Mouse (Mus musculus) hindbrain, embryonic 14.5 days (tissue): Measurements from ENCODE around the gene Cdk11b. TPM values are rescaled to one million over a fixed set of nuclear protein-coding genes. Genes with fewer than 3 reads are reported as not detected.
"Not testable (repeated sequence)": the region's sequence is repeated elsewhere in the genome, so short reads cannot be mapped to it uniquely, and the experiment has no call there.

Experiments
- ATAC-seq: fragments of 200-750 bp; cut with Nextera tagmentation; 2 replicates; pipeline ENCODE4 v1.8.0; 2017; ENCODE audit warnings: moderate number of reproducible peaks, mild to moderate bottlenecking, moderate TSS enrichment, moderate library complexity; ENCODE audit not compliant: low FRiP score
- DNase-seq: peaks from one replicate; pipeline ENCODE4 v3.0.0-alpha.2; 2015; ENCODE audit warnings: low spot score
- H3K27ac ChIP-seq: fragments of 300-500 bp; sonication (generic); 2 replicates; pipeline ENCODE4 v1.5.1; 2014; ENCODE audit warnings: mild to moderate bottlenecking, moderate library complexity
- H3K27me3 ChIP-seq: fragments of 300-500 bp; sonication (generic); 2 replicates; pipeline ENCODE4 v1.6.1; 2014; ENCODE audit warnings: mild to moderate bottlenecking, low read length, mixed read lengths; ENCODE audit not compliant: control insufficient read depth, insufficient read depth
- H3K36me3 ChIP-seq: fragments of 300-500 bp; sonication (generic); replicated peaks from 2 replicates; pipeline ENCODE4 v1.6.1; 2014; ENCODE audit not compliant: control insufficient read depth, insufficient read depth
- H3K4me1 ChIP-seq: fragments of 300-500 bp; sonication (generic); replicated peaks from 2 replicates; pipeline ENCODE4 v1.6.1; 2014; ENCODE audit warnings: antibody characterized with exemption, low read length, mixed read lengths; ENCODE audit not compliant: control insufficient read depth, insufficient read depth
- H3K4me2 ChIP-seq: fragments of 300-500 bp; sonication (generic); replicated peaks from 2 replicates; pipeline ENCODE4 v1.6.1; 2014; ENCODE audit warnings: mild to moderate bottlenecking, moderate library complexity
- H3K4me3 ChIP-seq: fragments of 300-500 bp; sonication (generic); replicated peaks from 2 replicates; pipeline ENCODE4 v1.5.1; 2014; ENCODE audit warnings: mild to moderate bottlenecking, low read length
- H3K9ac ChIP-seq: fragments of 300-500 bp; sonication (generic); 2 replicates; pipeline ENCODE4 v1.6.1; 2014
- H3K9me3 ChIP-seq: fragments of 300-500 bp; sonication (generic); 2 replicates; pipeline ENCODE4 v1.6.1; 2016; ENCODE audit warnings: low read length; ENCODE audit not compliant: control insufficient read depth
- WGBS: fragments of 180-500 bp; shearing (Covaris S2); extraction: QIAGEN DNeasy Blood & Tissue Kit; methylation state at CpG from one replicate; pipeline ENCODE4 v1.1.7; 2014; 5-methylcytosine and 5-hydroxymethylcytosine counted together
- polyA plus RNA-seq: library from polyadenylated mRNA; unstranded; fragments of >200 nt; fragmentation: Nextera tagmentation; extraction: Ambion mirVana; gene quantifications from 2 replicates; pipeline ENCODE4 v1.2.1, GENCODE M21; 2014

The Cdk11b gene
- polyA plus RNA-seq, 1 experiment from 2014 or later, result 43.2 TPM

GRCm38 (mm10) chr4:155675991-155676390 is 51.3 kb downstream of the Cdk11b start:
- ATAC-seq (no peak), DNase-seq (no peak)
- H3K4me2 ChIP-seq, result no peak overlapping the region
- no peaks in the 10 kb centered on the region for H3K27me3 ChIP-seq
- H3K27ac ChIP-seq, result no peak overlapping the region
- H3K36me3 ChIP-seq, result no peaks in the 10 kb centered on the region
- no peak overlapping the region for H3K9ac ChIP-seq
- no peaks in the 10 kb centered on the region for H3K9me3 ChIP-seq
- no peaks in the 10 kb centered on the region for H3K4me1 ChIP-seq
- H3K4me3 ChIP-seq, result no peak overlapping the region
- 85% methylated on average over 2 of the region's 2 CpGs for WGBS

DNA sequence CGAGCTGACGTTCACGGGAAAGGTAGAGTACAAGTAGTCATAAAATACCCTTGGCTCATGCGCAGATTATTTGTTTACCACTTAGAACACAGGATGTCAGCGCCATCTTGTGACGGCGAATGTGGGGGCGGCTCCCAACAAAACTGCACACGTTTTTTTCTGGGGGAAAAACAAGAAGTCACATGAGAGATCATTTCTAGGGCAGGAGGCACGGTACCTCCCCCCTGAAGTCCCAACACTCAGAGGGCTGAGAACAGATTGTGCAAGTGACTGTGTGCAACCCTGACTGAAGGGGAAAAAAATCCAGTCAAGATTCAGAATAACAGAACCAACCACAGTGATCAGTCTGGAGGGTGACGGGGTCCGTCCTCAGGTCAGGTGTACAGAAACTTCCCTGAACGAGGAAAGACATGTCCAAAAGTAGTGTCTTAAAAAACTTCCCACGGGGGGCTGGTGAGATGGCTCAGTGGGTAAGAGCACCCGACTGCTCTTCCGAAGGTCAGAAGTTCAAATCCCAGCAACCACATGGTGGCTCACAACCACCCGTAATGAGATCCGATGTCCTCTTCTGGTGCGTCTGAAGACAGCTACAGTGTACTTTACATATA is 59.1 kb downstream of the Cdk11b start:
- not testable (repeated sequence) for H3K4me3 ChIP-seq, H3K27ac ChIP-seq

DNA sequence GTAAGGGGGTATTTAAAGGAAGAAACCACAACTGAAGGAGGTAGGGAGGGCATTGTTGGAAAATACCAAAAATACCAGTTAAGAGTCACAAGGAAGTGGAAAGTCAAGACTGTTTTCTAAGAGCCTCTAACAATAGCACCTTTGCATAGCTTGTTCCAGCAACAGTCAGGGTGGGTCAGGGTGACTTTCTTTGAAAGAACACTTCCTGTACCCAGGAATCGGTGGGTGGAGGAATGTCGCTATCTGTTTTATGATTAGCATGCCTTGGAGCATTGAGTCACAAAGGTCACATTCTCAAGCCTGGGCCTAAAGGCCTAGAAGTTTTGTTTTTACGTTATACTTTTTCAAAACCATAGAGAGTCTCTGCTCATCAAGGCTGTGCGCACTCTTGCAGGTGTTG is 63.1 kb downstream of the Cdk11b start:
- 91% methylated on average over 4 of the region's 4 CpGs for WGBS
- not testable (repeated sequence) for H3K9ac ChIP-seq, H3K36me3 ChIP-seq, H3K4me1 ChIP-seq, H3K27me3 ChIP-seq, ATAC-seq, H3K27ac ChIP-seq, H3K4me2 ChIP-seq, H3K4me3 ChIP-seq, DNase-seq, H3K9me3 ChIP-seq

More for the DNA sequence above, 59.1 kb downstream of the Cdk11b start:
- not testable (repeated sequence) for H3K4me1 ChIP-seq, DNase-seq, H3K4me2 ChIP-seq, ATAC-seq, H3K9me3 ChIP-seq, H3K9ac ChIP-seq, H3K36me3 ChIP-seq, H3K27me3 ChIP-seq
- WGBS, result 92% methylated on average over 15 of the region's 19 CpGs

DNA sequence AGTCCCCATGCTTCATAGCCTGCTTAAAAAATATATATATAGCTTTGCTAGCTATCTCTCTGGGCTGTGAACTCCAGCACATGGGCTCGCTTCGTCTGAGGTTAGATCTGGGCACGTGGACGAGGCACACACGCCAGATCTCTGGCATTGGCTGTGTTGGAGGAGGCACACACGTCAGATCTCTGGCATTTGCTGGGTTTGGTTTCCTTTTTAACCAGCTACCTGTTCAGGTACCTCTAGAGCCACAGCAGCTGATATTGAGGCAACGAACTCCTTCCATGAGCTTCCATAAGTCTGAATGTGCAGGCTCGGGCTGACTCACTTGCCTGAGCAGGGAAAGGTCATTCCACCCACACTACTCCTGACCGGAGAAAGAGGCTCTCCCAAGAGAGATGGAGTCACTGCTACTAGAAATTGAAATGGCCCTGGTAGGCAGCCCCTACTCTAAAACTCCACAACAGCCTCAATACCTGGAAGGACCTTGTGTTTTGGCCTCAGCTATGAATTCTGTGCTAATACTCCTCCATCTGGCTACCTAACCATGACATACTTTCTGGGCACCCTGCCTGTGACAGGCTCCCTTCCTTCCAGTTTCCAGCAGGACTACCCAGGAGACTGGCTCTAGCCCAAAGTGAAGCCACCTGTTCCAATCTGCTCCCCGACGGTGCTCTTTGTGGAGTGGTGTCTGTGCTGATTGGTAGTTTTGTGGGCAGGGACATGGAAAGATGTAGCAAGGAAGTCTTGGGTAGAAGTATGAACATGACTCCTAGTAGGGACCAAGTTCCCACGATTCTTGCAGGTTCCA is 66.1 kb downstream of the Cdk11b start:
- no peak for ATAC-seq
- DNase-seq, result no peak

DNA sequence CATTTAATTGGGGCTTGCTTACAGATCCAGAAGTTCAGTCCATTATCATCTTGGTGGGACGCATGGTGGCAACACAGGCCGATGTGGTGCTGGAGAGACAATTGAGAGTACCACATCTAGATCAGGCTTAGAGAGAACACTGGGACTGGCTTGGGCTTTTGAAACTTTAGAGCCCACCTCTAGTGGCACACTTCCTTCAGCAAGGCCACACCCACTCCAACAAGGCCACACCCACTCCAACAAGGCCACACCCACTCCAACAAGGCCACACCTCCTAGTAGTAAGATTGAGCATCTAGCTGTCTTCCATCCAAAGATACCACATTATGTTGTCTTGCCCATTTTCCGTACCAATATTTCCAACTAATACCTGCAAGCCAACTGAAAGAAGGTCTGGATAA is 67.8 kb downstream of the Cdk11b start:
- Histone ChIP-seq H3K27ac (no peak overlapping the region), H3K27me3 (no peaks in the 10 kb centered on the region), H3K9me3 (no peaks in the 10 kb centered on the region), H3K4me3 (no peak overlapping the region), H3K4me1 (peaks cover 20% of the 10 kb centered on the region), H3K4me2 (no peak overlapping the region), H3K9ac (no peak overlapping the region), H3K36me3 (no peaks in the 10 kb centered on the region)
- ATAC-seq (no peak), DNase-seq (no peak)
- 95% methylated on average over 3 of the region's 3 CpGs for WGBS

More for the DNA sequence above, 66.1 kb downstream of the Cdk11b start:
- H3K4me2 ChIP-seq, result no peak overlapping the region
- H3K27me3 ChIP-seq, result no peaks in the 10 kb centered on the region
- peaks cover 8% of the 10 kb centered on the region for H3K4me1 ChIP-seq
- H3K9ac ChIP-seq, result no peak overlapping the region
- H3K4me3 ChIP-seq, result no peak overlapping the region
- H3K9me3 ChIP-seq, result no peaks in the 10 kb centered on the region
- no peak overlapping the region for H3K27ac ChIP-seq
- WGBS, result 80% methylated on average over 12 of the region's 12 CpGs
- H3K36me3 ChIP-seq, result no peaks in the 10 kb centered on the region

GRCm38 (mm10) chr4:155694111-155694481 is 69.4 kb downstream of the Cdk11b start, which contains the start of gene Fndc10:
Gene Fndc10 (plus strand): TSS chr4:155694342.
- peak within 1 kb of the TSS; percentile 68 for H3K4me2 ChIP-seq
- ATAC-seq (peak; percentile 81), DNase-seq (peak; percentile 73)
- H3K27me3 ChIP-seq, result no peaks in the 10 kb centered on the region
- H3K4me3 ChIP-seq, result peak within 1 kb of the TSS; percentile 62
- no peaks in the 10 kb centered on the region for H3K36me3 ChIP-seq
- peak within 1 kb of the TSS; percentile 87 for H3K9ac ChIP-seq
- H3K9me3 ChIP-seq, result no peaks in the 10 kb centered on the region
- H3K4me1 ChIP-seq, result peaks cover 20% of the 10 kb centered on the region
- peak within 1 kb of the TSS; percentile 95 for H3K27ac ChIP-seq
- WGBS, result 0% methylated on average over 36 of the region's 47 CpGs

DNA sequence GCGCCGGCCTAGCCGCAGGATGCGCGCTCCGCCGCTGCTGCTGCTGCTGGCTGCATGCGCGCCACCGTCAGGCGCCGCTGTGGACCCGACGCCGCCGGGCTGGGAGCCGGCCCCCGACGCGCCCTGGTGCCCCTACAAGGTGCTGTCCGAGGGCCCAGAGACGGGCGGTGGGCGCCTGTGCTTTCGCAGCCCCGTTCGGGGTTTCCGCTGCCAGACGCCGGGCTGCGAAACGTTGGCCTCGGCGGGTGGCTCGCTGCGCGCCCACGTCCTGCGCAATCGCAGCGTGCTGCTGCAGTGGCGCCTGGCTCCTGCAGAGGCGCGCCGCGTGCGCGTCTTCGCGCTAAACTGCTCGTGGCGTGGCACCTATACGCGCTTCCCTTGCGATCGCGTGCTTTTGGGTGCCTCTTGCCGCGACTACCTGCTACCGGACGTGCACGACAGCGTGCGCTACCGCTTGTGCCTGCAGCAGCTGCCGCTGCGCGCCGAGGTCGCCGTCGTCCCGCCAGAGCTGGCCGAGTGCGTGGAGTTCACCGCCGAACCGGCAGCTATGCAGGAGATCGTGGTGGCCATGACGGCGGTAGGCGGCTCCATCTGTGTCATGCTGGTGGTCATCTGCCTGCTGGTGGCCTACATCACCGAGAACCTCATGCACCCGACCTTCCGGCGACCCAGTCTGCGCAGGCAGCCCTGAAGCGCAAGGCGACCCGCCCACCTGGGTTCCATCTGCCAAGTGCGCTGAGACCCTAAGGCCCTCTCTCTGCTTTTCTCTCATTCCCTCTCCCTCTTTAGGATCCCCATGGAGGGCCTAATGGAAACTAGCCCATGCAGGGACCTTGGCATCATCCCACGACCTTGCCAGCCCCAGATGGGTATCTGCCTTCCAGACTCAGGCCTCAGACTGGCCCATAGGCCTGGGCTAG is 70.1 kb downstream of the Cdk11b start:
- Histone ChIP-seq H3K36me3 (no peaks in the 10 kb centered on the region), H3K4me1 (peaks cover 20% of the 10 kb centered on the region), H3K9me3 (no peaks in the 10 kb centered on the region), H3K4me2 (peak overlapping the region; percentile 68), H3K4me3 (peak overlapping the region; percentile 62), H3K27me3 (no peaks in the 10 kb centered on the region), H3K9ac (peak overlapping the region; percentile 87), H3K27ac (peak overlapping the region; percentile 95)
- peak; percentile 78 for DNase-seq
- peak; percentile 85 for ATAC-seq
- WGBS, result 1% methylated on average over 82 of the region's 92 CpGs

GRCm38 (mm10) chr4:155695531-155696062 is 70.9 kb downstream of the Cdk11b start:
- ATAC-seq (no peak), DNase-seq (no peak)
- Histone ChIP-seq H3K4me3 (peak overlapping the region; percentile 62), H3K9me3 (no peaks in the 10 kb centered on the region), H3K4me2 (peak overlapping the region; percentile 68), H3K36me3 (no peaks in the 10 kb centered on the region), H3K27ac (no peak overlapping the region), H3K27me3 (no peaks in the 10 kb centered on the region), H3K9ac (peak overlapping the region; percentile 87), H3K4me1 (peaks cover 20% of the 10 kb centered on the region)
- WGBS, result 74% methylated on average over 4 of the region's 4 CpGs
